25 mouse cellular contexts compared by ENCODE assay signal in genomic region chr12:24645901-24646300, GRCm38 (mm10). TPM values are rescaled to one million over a fixed set of nuclear protein-coding genes. Genes with fewer than 3 reads are reported as not detected.
DNase-seq lines count a peak whose midpoint lies in the region; ATAC-seq and TF ChIP-seq lines count a peak whose summit lies in the region.
"Had no signal": no experiment of that assay in that cellular context is flagged by ENCODE, and none has a peak within 500 bp of the region (broad histone marks: within the 10 kb centered on the region; RNA-seq: fewer than 3 reads in every experiment).

No protein-coding gene starts in this region.

- no peaks in the 10 kb centered on the region for H3K9me3 ChIP-seq in heart, embryonic 11.5 days (replicated peaks; ENCODE audit: control insufficient read depth, low read length)
- H3K9me3 ChIP-seq in liver, postnatal 0 days (ENCODE audit: low read length), result no peaks in the 10 kb centered on the region
- H3K9me3 ChIP-seq in midbrain, embryonic 15.5 days, result no peaks in the 10 kb centered on the region
- H3K9me3 ChIP-seq: heart, embryonic 12.5 days; hindbrain, embryonic 15.5 days had no signal

- no peak for DNase-seq in heart, postnatal 36 days
- DNase-seq in MEL-GATA-1-ER (ENCODE audit: extremely low read depth, low read depth) (peak; percentile 13), liver (peak; percentile 81)
- DNase-seq in liver, postnatal 0 days, result peak; percentile 60
- DNase-seq in embryo, embryonic 10.5 days (ENCODE audit: low spot score), result no peak
- DNase-seq in cerebellum, adult 18-20 months, result no peak
- DNase-seq: adrenal gland, adult 2 months; cerebellum, postnatal 14 days; embryo, embryonic 11 days; gastrocnemius, adult 2 months; heart, postnatal 14 days; kidney, postnatal 4 days; layer of hippocampus, adult 9-11 months; left cerebral cortex, postnatal 4 days; lung, postnatal 10 days; thymus, postnatal 36 days had no signal

- no peaks in the 10 kb centered on the region for H3K27me3 ChIP-seq in heart, embryonic 11.5 days (ENCODE audit: control insufficient read depth, insufficient read depth, low read length)
- no peaks in the 10 kb centered on the region for H3K27me3 ChIP-seq in liver, postnatal 0 days (ENCODE audit: insufficient read depth, low read length)
- H3K27me3 ChIP-seq in midbrain, embryonic 15.5 days (replicated peaks), result no peaks in the 10 kb centered on the region
- H3K27me3 ChIP-seq: heart, embryonic 12.5 days; hindbrain, embryonic 15.5 days had no signal

- peak overlapping the region; percentile 15; the same call in 1 of the 2 replicates for H3K27ac ChIP-seq in heart, embryonic 11.5 days (ENCODE audit: low read depth, low read length)
- H3K27ac ChIP-seq in liver, postnatal 0 days (ENCODE audit: low read depth), result peak overlapping the region; percentile 68; the same call in 1 of the 2 replicates
- H3K27ac ChIP-seq in midbrain, embryonic 15.5 days, result no peak overlapping the region
- H3K27ac ChIP-seq: gastrocnemius, adult 2 months; hindbrain, embryonic 15.5 days; left cerebral cortex, adult 2 months had no signal

- TF ChIP-seq EP300 in liver, postnatal 0 days (IDR thresholded peaks at IDR 0.05; ENCODE audit: low read depth), result peak; percentile 98

- H3K4me2 ChIP-seq in heart, embryonic 11.5 days, result peak overlapping the region; percentile 24; the same call in 1 of the 2 replicates
- H3K4me2 ChIP-seq in liver, postnatal 0 days (ENCODE audit: low read depth, low read length), result peak overlapping the region; percentile 44
- H3K4me2 ChIP-seq in midbrain, embryonic 15.5 days, result no peak overlapping the region
- H3K4me2 ChIP-seq: heart, embryonic 12.5 days; hindbrain, embryonic 15.5 days had no signal

- no peak for TF ChIP-seq CTCF in liver, postnatal 0 days (IDR thresholded peaks at IDR 0.05; ENCODE audit: low read depth)

- no peak for ATAC-seq in heart, embryonic 11.5 days (replicated peaks; ENCODE audit: insufficient number of reproducible peaks, low FRiP score, low TSS enrichment)
- ATAC-seq in liver, postnatal 0 days, result peak; percentile 45
- ATAC-seq in midbrain, embryonic 15.5 days (replicated peaks), result no peak
- ATAC-seq: intestine, embryonic 16.5 days; midbrain, embryonic 16.5 days had no signal

- 61% methylated on average over 6 of the region's 6 CpGs for WGBS in heart, embryonic 11.5 days (ENCODE audit: insufficient replicate concordance)
- WGBS in liver, postnatal 0 days (ENCODE audit: insufficient replicate concordance), result 49% methylated on average over 6 of the region's 6 CpGs
- WGBS in midbrain, embryonic 15.5 days, result 87% methylated on average over 6 of the region's 6 CpGs

- H3K4me1 ChIP-seq in heart, embryonic 11.5 days (ENCODE audit: control insufficient read depth, insufficient read depth, low read length), result peaks cover 7% of the 10 kb centered on the region
- H3K4me1 ChIP-seq in liver, postnatal 0 days (ENCODE audit: insufficient read depth), result peaks cover 51% of the 10 kb centered on the region
- peaks cover 7% of the 10 kb centered on the region for H3K4me1 ChIP-seq in midbrain, embryonic 15.5 days

- no peak overlapping the region for H3K4me3 ChIP-seq in heart, embryonic 11.5 days (ENCODE audit: low read depth, low read length)
- no peak overlapping the region for H3K4me3 ChIP-seq in liver, postnatal 0 days (ENCODE audit: low read depth, low read length)
- H3K4me3 ChIP-seq in midbrain, embryonic 15.5 days, result no peak overlapping the region
- H3K4me3 ChIP-seq: gastrocnemius, adult 2 months; heart, embryonic 12.5 days; hindbrain, embryonic 15.5 days; left cerebral cortex, adult 2 months had no signal

- intact Hi-C loops in heart, postnatal 36 days (cut with DNase I), result loop anchor here (10.0 kb wide), 1 partner anchor 189 kb away; the partner anchor contains the start of gene Mboat2

- no peak overlapping the region for H3K9ac ChIP-seq in heart, embryonic 11.5 days (ENCODE audit: low read depth, low read length)
- H3K9ac ChIP-seq in liver, postnatal 0 days (replicated peaks), result peak overlapping the region; percentile 42; the same call in 1 of the 2 replicates
- no peak overlapping the region for H3K9ac ChIP-seq in midbrain, embryonic 15.5 days
- H3K9ac ChIP-seq: heart, embryonic 12.5 days; hindbrain, embryonic 15.5 days had no signal

- no peaks in the 10 kb centered on the region for H3K36me3 ChIP-seq in heart, embryonic 11.5 days (ENCODE audit: control insufficient read depth, insufficient read depth, low read length)
- no peaks in the 10 kb centered on the region for H3K36me3 ChIP-seq in liver, postnatal 0 days (replicated peaks; ENCODE audit: insufficient read depth, low read length)
- H3K36me3 ChIP-seq in midbrain, embryonic 15.5 days (replicated peaks), result no peaks in the 10 kb centered on the region
- H3K36me3 ChIP-seq: heart, embryonic 12.5 days; hindbrain, embryonic 15.5 days had no signal

RNA-seq across cellular contexts. Expression of gene Klf11, which starts 5.2 kb away (rescaled TPM):
- 12.2 and 15.3 TPM in 2 replicates for polyA plus RNA-seq in heart, embryonic 11.5 days (2014; fragmentation: Nextera tagmentation; extraction: Ambion mirVana)
- 10 to 100 TPM; 10.9 to 16.4 TPM for total RNA-seq in heart, postnatal 36 days (2021)
- 4.0 and 5.3 TPM in 2 replicates for polyA plus RNA-seq in liver, postnatal 0 days (2015; fragmentation: Nextera tagmentation; extraction: Ambion mirVana)
- polyA plus RNA-seq in midbrain, embryonic 15.5 days (2015; fragmentation: Nextera tagmentation; extraction: Ambion mirVana), result 19.2 and 19.9 TPM in 2 replicates

RNA-seq across cellular contexts. Expression of gene Cys1, which starts 35.7 kb away (rescaled TPM):
- polyA plus RNA-seq in heart, embryonic 11.5 days (2014; fragmentation: Nextera tagmentation; extraction: Ambion mirVana), result 0.66 TPM in 2 replicates
- 1 to 10 TPM; 5.5 to 6.5 TPM for total RNA-seq in heart, postnatal 36 days (2021)
- polyA plus RNA-seq in liver, postnatal 0 days (2015; fragmentation: Nextera tagmentation; extraction: Ambion mirVana), result 0.31 and 0.50 TPM in 2 replicates
- 1.8 and 3.3 TPM in 2 replicates for polyA plus RNA-seq in midbrain, embryonic 15.5 days (2015; fragmentation: Nextera tagmentation; extraction: Ambion mirVana)
- total RNA-seq: megakaryocyte, adult 5-6 weeks; neutrophil, adult 5-6 weeks had no signal

Comparison
In these comparisons a context has a peak if more than half of its experiments do, and no peak if none do; other contexts are left out.
1. DNase-seq: peak in MEL-GATA-1-ER (single experiment), liver (single experiment) and liver, postnatal 0 days (single experiment); none in heart, postnatal 36 days (0 of 2), embryo, embryonic 10.5 days (single experiment) and cerebellum, adult 18-20 months (0 of 2).